Mouse (Mus musculus): ENCODE measurements at regions not wholly inside any gene's neighbourhood (a gene's known extent, or its start where the extent isn't known, plus 50 kb on each side); places are given as distances from the start of the nearest gene placed in this dataset.

- DNase-seq (ENCODE audit: extremely low read depth, insufficient read length, low spot score): no peak
Observed at GRCm38 (mm10) chr10:98637759-98638611, 276.2 kb upstream of the Atp2b1 start.

- DNase-seq (ENCODE audit: extremely low read depth, insufficient read length, low spot score): no peak
Observed at GRCm38 (mm10) chr10:98645681-98646122, 268.5 kb upstream of the Atp2b1 start.

GRCm38 (mm10) chr10:98646311-98646999 is 267.8 kb upstream of the Atp2b1 start:
- no peak for DNase-seq (ENCODE audit: extremely low read depth, insufficient read length, low spot score)

- no peak for DNase-seq (ENCODE audit: extremely low read depth, insufficient read length, low spot score)
Observed at GRCm38 (mm10) chr10:98648710-98649245, 265.4 kb upstream of the Atp2b1 start.

DNA sequence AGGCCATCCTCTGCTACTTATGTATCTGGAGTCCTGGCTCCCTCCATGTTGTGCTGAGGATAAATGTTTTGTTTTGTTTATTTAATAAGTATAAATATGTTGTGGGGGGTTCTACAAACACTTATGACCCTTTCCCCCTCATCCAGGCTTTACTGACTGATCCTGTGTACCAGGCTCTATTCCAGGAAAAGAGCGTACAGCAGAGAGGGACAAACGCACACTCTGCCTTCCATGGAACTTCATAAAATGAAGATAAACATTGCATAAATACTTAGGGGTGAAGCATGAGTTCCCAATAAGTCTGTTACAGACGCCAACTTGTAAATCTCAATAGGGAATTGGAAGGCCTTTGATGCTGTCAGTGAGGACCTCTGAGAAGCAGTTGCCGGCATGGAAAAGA is 263.7 kb upstream of the Atp2b1 start:
- no peak for DNase-seq (ENCODE audit: extremely low read depth, insufficient read length, low spot score)

DNA sequence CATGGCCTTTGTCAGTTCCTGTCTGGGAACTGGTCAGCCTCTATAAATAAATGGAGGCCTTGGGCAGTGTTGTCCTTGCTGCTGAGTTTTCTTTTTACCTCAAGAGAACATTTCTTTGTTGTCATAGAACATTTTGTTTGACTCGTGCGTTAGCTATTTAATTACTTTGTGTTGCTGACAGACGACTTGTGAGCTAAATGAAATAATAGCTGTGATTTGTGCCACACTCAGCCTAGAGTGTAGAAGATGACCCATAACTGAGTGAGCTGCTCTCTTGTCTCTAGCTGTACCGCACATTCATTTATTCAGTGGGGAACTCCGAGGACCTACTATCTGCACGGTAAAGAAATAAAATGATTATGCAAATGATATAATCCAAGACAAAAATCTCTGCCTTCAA is 263.1 kb upstream of the Atp2b1 start:
- no peak for DNase-seq (ENCODE audit: extremely low read depth, insufficient read length, low spot score)

- DNase-seq (ENCODE audit: extremely low read depth, insufficient read length, low spot score): no peak
Observed at GRCm38 (mm10) chr10:98651599-98651998, 262.6 kb upstream of the Atp2b1 start.

GRCm38 (mm10) chr10:98652084-98652483 is 262.1 kb upstream of the Atp2b1 start:
- no peak for DNase-seq (ENCODE audit: extremely low read depth, insufficient read length, low spot score)

DNA sequence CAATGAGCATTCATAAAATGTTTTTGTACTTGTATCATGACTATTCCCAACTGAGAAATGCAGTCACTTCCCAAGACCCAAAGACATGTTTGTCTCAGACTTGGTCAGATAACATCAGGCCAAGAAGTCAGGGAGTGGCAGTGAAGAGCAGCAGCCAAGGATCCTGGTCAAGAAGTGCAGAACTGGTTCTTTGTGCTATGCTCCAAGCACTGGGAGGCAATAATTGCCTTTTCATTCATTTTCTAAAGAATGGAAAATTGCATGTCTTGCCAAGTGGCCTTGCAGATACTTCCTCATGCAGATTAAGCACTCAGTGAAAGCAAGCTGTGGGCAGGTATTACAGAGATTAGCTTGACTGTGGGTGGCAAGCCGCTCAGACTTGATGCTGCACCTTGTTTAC is 253.5 kb upstream of the Atp2b1 start:
- no peak for DNase-seq (ENCODE audit: extremely low read depth, insufficient read length, low spot score)

DNA sequence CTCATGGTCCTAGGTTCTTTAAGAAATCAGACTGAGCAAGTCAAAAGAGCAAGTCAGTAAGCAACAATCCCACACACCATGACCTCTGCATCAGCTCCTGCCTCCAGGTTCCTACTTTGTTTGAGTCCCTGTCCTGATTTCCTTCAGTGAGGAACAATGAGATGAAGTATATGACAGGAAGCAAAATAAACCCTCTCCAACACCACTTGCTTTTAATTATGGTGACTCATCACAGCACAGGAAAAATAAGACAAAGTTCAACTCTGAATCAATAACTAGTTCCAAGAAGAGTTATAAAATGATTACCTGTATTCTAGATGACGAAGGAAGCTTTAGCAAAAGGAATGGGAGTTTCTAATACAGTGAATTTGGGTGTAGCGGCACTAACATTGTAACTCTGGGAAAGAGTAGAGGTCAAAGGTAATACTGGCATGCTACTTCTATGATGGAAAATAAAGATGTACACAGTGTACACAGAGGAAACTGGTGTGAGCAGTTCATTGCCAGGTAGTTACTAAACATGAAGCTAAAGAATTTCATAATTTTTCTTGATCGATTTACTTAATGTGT is 248.2 kb upstream of the Atp2b1 start:
- DNase-seq (ENCODE audit: extremely low read depth, insufficient read length, low spot score): no peak

GRCm38 (mm10) chr10:98667728-98668127 is 246.5 kb upstream of the Atp2b1 start:
- DNase-seq (ENCODE audit: extremely low read depth, insufficient read length, low spot score): peak; percentile 56

DNA sequence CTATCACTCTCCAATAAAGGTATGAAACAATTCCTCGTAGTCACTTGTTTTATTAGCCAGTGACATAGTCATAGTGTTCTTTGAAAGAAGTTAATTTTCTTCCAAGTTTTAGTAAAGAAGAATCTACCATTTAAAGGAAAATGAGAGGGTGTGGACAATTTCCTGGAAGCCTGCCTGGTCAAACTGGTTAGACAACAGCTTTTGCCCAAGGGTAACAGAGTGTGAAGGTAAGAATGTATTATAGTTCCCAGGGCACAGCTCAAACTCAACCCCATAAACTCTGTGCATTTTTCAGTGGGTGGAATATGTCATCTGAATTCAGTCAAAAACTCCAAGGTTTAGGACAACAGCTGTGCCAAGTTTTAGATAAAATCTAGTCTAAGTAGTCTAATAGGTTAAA is 240.1 kb upstream of the Atp2b1 start:
- DNase-seq (ENCODE audit: extremely low read depth, insufficient read length, low spot score): no peak

DNA sequence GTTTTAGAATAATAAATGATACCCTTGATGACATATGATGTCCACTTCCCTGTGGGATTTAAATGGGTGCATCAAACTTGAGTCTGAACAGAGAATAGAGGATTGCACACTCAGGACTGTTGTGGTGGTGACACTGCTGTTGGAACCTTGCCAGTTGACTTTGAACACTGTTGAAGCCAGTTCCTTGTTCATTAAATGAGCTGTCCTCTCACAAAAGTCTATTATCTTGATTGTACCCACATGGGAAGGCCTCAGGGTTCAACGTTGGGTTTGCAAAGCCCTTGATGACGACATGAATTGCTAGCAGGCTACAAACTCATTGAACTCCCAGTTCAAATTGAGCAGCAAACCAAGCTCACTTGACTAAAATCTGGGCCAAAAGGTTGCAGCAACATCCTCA is 237.3 kb upstream of the Atp2b1 start:
- DNase-seq (ENCODE audit: extremely low read depth, insufficient read length, low spot score): no peak

- DNase-seq (ENCODE audit: extremely low read depth, insufficient read length, low spot score): no peak
Observed at GRCm38 (mm10) chr10:98678234-98678633, 236.0 kb upstream of the Atp2b1 start.

GRCm38 (mm10) chr10:98682436-98682835 is 231.8 kb upstream of the Atp2b1 start:
- DNase-seq (ENCODE audit: extremely low read depth, insufficient read length, low spot score): no peak

GRCm38 (mm10) chr10:98684195-98684594 is 230.0 kb upstream of the Atp2b1 start:
- no peak for DNase-seq (ENCODE audit: extremely low read depth, insufficient read length, low spot score)

DNA sequence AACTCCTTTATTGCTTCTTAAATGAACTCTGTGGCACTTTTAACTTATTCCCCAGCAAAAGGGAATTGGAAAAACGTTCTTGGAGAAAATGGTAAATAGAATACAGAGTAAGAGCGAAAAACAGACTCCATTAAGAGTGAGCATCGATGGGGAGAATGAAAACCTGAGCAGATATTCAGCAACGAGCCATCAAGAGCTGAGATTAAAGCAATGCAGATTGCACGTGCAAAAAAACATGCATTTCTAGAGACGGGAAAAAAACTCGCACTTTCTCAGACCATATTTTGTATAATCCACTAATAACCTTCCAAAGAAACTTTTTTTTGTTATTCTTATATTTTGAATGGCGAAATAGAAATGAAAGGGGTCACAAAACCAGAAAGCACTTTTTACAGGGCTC is 229.5 kb upstream of the Atp2b1 start:
- no peak for DNase-seq (ENCODE audit: extremely low read depth, insufficient read length, low spot score)

GRCm38 (mm10) chr10:98685739-98686138 is 228.5 kb upstream of the Atp2b1 start:
- DNase-seq (ENCODE audit: extremely low read depth, insufficient read length, low spot score): no peak

GRCm38 (mm10) chr10:98686370-98686769 is 227.8 kb upstream of the Atp2b1 start:
- DNase-seq (ENCODE audit: extremely low read depth, insufficient read length, low spot score): no peak

GRCm38 (mm10) chr10:98691816-98692215 is 222.4 kb upstream of the Atp2b1 start:
- no peak for DNase-seq (ENCODE audit: extremely low read depth, insufficient read length, low spot score)

DNA sequence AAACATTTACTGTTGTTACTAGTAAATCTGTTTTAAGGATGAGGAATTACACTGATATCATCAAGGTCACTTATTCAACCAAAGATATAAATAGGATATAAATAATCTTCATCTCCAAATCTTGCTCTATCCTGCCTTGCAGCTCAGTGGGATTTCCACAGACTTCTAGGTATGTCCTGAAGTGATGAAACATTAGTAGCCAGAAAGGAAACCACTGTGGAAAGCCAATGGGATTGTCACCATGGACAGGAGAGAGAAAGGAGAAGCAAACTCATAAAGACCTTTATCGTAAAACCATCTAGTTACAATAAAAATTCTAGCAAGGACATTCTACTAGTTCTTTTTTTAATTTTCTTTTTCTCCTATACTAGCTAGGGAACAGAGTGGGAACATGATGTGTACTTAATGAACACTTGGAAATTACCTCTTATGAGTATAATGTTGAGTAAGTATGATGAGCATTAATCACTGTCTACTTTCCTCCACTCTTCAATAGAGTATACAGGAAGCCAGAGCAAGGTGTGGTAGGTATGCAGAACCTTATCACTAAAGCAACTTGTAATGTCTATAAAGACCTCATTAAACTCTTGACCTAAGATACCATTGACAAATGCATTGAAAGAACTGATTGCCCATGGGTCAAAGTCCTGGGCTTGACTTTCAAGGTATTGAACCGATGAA is 219.4 kb upstream of the Atp2b1 start:
- DNase-seq (ENCODE audit: extremely low read depth, insufficient read length, low spot score): no peak

All from 3134 (cell line).